Mouse (Mus musculus): ENCODE measurements around the gene BC049730. TPM values are rescaled to one million over a fixed set of nuclear protein-coding genes. Genes with fewer than 3 reads are reported as not detected.

The BC049730 gene
- polyA plus RNA-seq (2015; fragmentation: Nextera tagmentation; extraction: Ambion mirVana): not detected in 2 replicates

GRCm38 (mm10) chr7:24708832-24709292, at the start of gene BC049730:
BC049730 (plus strand) TSS chr7:24709242.

DNA sequence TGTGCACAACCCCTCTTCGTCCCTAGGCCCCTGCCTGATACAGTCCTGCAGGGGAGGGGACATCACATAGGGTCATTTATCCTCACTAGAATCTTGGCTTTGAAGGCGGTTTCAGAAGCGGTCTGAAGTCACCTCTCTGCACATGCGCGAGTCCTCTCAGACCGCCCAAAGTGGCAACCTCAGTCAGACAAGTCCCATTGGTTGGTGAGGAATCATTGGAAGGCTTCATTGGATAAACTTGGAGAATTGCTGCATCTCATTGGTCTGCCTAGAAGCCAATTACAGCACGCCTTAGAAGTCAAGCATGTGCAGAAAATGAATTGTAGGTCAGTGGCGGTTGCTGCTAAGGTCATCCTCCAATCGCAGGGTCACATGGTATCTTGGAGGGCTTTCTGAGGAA, 32.5 kb upstream of the BC049730 start, which contains the start of gene Tex101:
TSS of gene Tex101 (minus strand) at position 101 of the 400 bp plus-strand sequence.

DNA sequence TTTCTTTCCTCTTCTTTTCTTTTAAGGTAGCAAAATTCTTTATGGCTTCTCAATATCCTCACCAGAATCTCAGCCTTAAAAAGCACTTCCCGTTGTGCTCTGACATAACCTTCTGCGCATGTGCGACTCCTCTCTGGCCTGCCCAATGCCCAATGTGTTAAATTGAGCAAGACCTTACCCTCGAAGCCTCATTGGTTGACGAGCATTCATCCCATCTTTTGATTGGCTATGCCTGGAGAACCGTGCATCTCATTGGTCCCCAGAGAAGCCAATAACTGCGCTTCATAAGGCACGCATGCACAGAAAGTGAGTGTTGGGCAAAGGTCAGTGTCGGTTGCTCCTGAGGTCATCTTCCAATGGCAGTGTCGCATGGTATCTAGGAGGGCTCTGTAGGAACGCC, 17.8 kb downstream of the BC049730 start, which contains the start of gene Gm4763:
TSS of gene Gm4763 (minus strand) at position 101 of the 400 bp plus-strand sequence.

DNA sequence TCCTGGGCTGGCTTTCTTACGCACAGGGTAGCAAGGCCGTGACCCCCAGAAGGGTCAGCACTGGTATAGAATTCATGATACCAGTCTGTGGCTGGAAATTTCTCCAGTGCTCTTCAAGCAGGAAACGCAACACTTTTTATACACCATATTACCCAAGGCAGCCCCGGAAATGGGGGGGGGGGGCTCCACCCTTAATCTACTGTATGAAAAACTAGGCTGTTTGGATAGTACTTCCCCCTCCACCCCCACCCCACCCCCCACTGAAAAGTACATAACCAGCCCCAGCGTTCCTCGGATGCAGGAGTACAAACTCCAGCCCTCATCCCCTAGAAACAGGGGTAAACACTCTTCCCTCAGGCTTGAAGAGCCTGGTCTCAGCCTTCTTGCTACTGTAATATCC, 51.2 kb downstream of the BC049730 start, which contains the start of gene Cd177:
TSS of gene Cd177 (minus strand) at position 101 of the 400 bp plus-strand sequence.

Other genes starting within 250 kb of the BC049730 start
- 26.4 and 31.6 TPM in 2 replicates for gene Plaur, start 246.8 kb upstream of the BC049730 start, polyA plus RNA-seq (2015; fragmentation: Nextera tagmentation; extraction: Ambion mirVana)
- 5.3 and 6.6 TPM in 2 replicates for gene Cadm4, start 227.2 kb upstream of the BC049730 start, polyA plus RNA-seq (2015; fragmentation: Nextera tagmentation; extraction: Ambion mirVana)
- gene Zfp428, start 202.2 kb upstream of the BC049730 start, polyA plus RNA-seq (2015; fragmentation: Nextera tagmentation; extraction: Ambion mirVana): 6.1 and 9.6 TPM in 2 replicates
- 0.11 TPM in 1 of 2 replicates, not detected in the other for gene AC161166.1, start 196.8 kb upstream of the BC049730 start, polyA plus RNA-seq (2015; fragmentation: Nextera tagmentation; extraction: Ambion mirVana)
- gene Irgq, start 178.6 kb upstream of the BC049730 start, polyA plus RNA-seq (2015; fragmentation: Nextera tagmentation; extraction: Ambion mirVana): 1.5 and 2.0 TPM in 2 replicates
- 0.21 TPM in 1 of 2 replicates, not detected in the other for gene Pinlyp, start 163.1 kb upstream of the BC049730 start, polyA plus RNA-seq (2015; fragmentation: Nextera tagmentation; extraction: Ambion mirVana)
- 40.3 and 40.4 TPM in 2 replicates for gene Xrcc1, start 163.0 kb upstream of the BC049730 start, polyA plus RNA-seq (2015; fragmentation: Nextera tagmentation; extraction: Ambion mirVana)
- 23.2 and 28.2 TPM in 2 replicates for gene Ethe1, start 121.7 kb upstream of the BC049730 start, polyA plus RNA-seq (2015; fragmentation: Nextera tagmentation; extraction: Ambion mirVana)
- 1.0 and 1.5 TPM in 2 replicates for gene Zfp575, start 121.6 kb upstream of the BC049730 start, polyA plus RNA-seq (2015; fragmentation: Nextera tagmentation; extraction: Ambion mirVana)
- 0.28 and 0.38 TPM in 2 replicates for gene Phldb3, start 98.5 kb upstream of the BC049730 start, polyA plus RNA-seq (2015; fragmentation: Nextera tagmentation; extraction: Ambion mirVana)
- 0.10 TPM in 1 of 2 replicates, not detected in the other for gene Lypd3, start 72.7 kb upstream of the BC049730 start, polyA plus RNA-seq (2015; fragmentation: Nextera tagmentation; extraction: Ambion mirVana)
- not detected in 2 replicates for gene Tex101, start 32.6 kb upstream of the BC049730 start, polyA plus RNA-seq (2015; fragmentation: Nextera tagmentation; extraction: Ambion mirVana)
- not detected in 2 replicates for gene Gm4763, start 17.7 kb downstream of the BC049730 start, polyA plus RNA-seq (2015; fragmentation: Nextera tagmentation; extraction: Ambion mirVana)
- 23.7 and 40.3 TPM in 2 replicates for gene Cd177, start 51.1 kb downstream of the BC049730 start, polyA plus RNA-seq (2015; fragmentation: Nextera tagmentation; extraction: Ambion mirVana)
- 12.4 and 21.1 TPM in 2 replicates for gene Ceacam10, start 68.0 kb downstream of the BC049730 start, polyA plus RNA-seq (2015; fragmentation: Nextera tagmentation; extraction: Ambion mirVana)
- gene Gm9844, start 153.0 kb downstream of the BC049730 start, polyA plus RNA-seq (2015; fragmentation: Nextera tagmentation; extraction: Ambion mirVana): 5.9 and 6.7 TPM in 2 replicates
- not detected in 2 replicates for gene Lypd4, start 160.7 kb downstream of the BC049730 start, polyA plus RNA-seq (2015; fragmentation: Nextera tagmentation; extraction: Ambion mirVana)
- gene Dmrtc2, start 160.8 kb downstream of the BC049730 start, polyA plus RNA-seq (2015; fragmentation: Nextera tagmentation; extraction: Ambion mirVana): not detected in 2 replicates
- gene Rps19, start 175.1 kb downstream of the BC049730 start, polyA plus RNA-seq (2015; fragmentation: Nextera tagmentation; extraction: Ambion mirVana): 2,329 and 2,383 TPM in 2 replicates
- 41.4 and 57.4 TPM in 2 replicates for gene Cd79a, start 188.1 kb downstream of the BC049730 start, polyA plus RNA-seq (2015; fragmentation: Nextera tagmentation; extraction: Ambion mirVana)
- 95.4 and 107 TPM in 2 replicates for gene Arhgef1, start 193.7 kb downstream of the BC049730 start, polyA plus RNA-seq (2015; fragmentation: Nextera tagmentation; extraction: Ambion mirVana)
- gene Gm4881, start 235.3 kb downstream of the BC049730 start, polyA plus RNA-seq (2015; fragmentation: Nextera tagmentation; extraction: Ambion mirVana): not detected in 2 replicates